Mouse (Mus musculus): ENCODE measurements around the gene Epn3.

The Epn3 gene

DNA sequence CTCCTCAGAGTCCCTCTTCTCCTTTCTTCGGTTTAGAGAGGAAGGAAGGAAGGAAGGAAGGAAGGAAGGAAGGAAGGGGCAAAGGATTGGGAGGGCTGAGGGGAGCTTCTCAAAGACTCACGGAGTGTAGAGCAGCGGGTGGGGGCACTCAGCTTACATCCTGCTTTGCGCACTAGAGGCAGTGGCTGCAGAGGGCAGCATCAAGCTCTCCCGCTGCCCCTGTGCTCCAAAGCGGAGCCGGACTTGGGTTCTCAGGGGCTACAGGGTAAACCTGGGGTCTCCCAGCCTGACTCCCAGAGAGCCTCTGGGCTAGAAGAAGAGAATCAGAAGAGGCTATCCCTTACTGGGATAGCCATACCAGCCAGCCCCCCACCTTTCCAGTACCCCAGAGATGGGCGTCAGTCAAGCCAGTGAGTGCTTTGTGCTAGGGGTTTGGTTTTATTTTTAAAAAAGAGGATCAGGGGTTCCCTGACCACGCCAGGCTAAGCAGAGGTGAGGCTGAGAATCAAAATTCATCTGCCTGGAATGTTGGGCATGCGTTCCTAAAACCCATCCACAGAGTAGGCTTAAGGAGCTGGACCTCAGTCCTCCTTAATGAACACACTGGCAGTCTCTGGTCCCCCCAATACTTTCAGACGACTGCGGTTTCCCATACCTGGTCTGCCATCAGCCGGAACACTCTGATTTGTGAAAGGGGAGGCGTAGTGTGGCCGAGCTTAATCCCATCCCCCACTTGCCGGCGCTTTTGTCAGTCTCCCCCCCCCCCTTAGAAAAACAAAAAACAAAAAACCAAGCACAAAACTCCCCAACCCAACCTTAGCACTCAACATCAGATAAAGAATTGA is 27.8 kb downstream of the Epn3 start:
- DNase-seq (ENCODE audit: low spot score in 2 of 2), result no peak

DNA sequence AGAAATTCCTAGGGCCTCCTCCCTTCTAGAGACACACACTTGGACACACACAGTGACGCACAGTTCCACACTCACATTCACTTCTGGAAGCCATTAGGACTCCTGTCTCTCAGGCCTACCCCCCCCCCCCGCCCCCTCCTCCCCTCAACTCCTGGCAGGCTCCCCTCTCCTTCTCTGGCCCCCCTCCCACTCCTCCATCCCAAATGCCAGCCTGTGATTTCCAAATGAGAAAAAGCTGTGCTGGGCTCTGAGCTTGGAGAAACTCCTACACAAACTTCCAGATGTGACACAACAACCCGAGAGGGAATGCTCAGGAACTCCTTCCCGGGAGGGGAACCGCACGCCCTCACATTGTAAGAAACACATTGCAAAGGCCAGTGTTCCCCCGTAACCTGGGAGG is 29.4 kb downstream of the Epn3 start:
- DNase-seq (ENCODE audit: low spot score in 2 of 2), result no peak

DNA sequence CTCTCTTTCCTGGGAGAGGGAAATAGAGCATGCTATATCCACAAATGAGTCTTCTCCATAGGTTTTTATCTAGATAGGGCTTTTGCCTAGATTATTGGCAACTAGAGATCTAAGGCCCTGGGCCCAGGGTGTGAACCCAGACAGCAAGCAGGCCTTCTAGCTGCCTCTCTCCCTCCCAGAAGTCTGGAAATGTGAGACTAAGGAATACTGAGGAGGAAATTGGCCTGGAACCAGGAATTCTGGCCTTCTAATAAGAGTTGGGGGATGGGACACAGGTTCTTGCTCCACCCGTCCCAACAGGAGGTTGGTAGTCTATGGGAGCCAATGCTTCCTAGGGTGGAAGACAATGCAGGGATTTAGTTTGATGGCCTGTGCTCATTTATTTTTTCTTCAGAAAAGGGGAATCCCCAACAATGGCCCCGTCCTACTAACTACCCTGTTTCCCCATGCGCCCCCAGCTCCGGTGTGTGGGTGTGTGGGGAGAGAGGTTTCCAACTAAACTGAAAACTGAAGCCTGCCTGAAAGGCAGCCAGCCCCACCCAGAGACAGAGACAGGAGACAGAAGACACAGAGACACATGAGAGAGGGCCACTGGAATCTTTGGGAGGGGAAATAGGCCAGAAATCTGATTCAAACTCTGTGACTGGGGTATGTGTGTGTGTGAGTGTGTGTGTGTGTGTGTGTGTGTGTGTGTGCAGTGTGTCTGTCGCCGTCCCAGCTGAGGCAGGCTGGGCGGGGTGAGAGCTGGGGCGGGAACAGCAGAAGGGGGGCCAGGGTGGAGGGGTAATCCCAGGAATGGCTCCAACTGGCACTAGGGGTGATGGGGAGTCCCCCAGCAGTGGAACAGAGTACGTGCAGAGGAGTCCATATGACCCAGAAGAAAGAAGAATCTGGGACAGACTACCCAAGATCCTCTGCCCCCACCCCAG is 30.4 kb downstream of the Epn3 start:
- peak in 1 of 2 experiments; percentile 52 for DNase-seq (ENCODE audit: low spot score in 2 of 2)

DNA sequence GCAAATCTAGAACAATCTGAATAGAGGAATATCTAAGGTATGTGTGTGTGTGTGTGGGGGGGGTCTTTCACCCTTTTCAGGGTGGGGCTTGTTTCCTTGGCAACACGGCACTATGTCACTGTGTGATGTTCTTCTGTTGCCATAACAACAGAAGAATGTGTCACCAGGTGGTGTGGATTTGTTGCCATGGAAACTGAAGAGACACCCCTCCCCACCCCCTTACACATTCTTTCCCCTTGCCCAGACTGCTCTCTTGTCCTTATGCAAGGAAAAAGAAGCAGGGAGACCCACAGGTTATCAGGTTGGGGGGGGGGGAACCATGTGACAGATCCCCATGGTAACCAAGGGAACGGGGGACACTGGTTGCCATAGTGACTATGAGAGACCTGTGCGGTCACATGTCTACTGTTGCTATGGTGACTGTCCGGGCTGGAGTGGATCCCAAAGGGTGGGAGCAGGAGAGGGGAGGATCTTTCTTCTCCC is 31.2 kb downstream of the Epn3 start:
- no peak for DNase-seq (ENCODE audit: low spot score in 2 of 2)

DNA sequence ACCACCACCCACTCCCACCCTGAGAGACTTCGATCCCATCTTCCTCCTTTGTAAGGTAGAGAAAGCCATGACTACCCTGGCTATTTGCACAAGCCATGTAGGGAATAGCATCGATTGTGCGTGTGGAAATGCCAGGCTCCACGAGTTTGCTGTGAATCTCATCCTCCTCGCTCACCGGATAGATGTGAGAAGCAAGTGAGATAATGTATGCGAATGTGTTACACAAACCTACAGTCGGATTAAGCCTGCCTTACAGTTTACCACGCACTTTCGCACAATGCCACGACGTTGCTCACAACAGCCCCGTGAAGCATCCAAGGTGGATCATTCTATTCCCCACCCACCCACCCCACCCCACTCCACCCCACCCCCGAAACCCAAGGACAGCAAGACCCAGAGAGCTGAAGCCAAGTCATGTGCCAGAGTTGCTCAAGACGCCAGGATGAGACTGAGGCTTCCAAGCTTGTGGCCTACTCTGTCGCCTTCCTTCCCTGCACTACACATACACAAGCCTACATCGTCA is 33.4 kb downstream of the Epn3 start:
- DNase-seq (ENCODE audit: low spot score in 2 of 2), result no peak

DNA sequence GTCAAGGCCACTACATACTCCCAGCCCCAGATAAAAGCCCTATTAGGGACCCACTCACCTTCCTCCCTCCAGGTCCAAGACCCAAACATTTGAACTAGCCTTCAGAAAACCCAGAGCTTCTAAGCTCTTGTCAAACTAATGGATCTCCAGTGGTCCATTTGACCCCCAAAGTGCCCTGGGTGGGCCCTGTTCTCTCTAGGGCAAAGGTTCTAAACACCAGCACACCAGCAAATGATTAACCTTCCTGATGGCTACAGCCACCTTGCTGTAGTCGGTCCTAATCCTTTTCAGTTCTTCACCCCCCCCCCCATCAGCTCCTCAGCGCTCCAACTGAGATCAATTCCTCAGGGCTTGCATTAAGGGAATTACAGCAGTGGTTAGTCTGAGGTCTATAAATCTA is 35.6 kb downstream of the Epn3 start:
- no peak for DNase-seq (ENCODE audit: low spot score in 2 of 2)

DNA sequence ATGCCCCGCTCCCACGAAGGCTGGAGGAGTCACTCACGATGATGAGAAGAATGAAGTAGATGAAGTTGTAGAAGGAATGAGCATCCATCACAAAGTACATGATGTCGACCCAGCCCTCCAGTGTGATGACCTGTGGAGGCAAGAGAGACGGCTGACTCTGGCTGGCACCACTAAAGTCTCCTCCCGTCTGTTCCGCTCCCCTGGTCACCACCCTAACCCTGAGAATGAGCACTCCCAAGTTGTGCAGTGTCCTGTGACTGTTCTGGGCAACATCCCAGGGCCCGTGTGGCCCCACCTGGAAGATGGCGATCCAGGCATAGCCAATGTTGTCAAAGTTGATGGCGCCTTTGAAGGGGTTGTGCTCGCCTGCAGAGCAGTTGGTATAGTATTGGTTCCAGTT is 37.9 kb downstream of the Epn3 start:
- no peak for DNase-seq (ENCODE audit: low spot score in 2 of 2)

DNA sequence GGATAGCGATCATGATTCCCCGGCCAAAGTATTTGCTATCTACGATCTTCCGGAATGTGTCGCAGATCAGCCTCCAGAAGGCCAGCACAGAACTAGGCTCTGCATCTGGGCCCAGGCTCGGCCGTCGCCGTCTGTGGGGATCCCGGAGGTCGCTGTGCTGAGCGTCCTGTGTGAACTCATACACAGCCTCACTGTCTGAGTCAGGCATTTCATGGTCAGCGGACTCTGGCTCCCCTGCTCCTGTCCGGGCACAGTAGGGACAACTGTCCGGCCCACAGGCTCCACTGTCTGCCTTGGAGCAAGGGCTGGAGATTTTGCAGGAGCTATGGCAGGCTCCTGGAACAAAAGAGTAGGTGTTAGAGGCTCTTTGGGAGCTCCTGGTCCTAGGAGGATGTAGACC is 42.8 kb downstream of the Epn3 start:
- DNase-seq (ENCODE audit: low spot score in 2 of 2), result no peak

DNA sequence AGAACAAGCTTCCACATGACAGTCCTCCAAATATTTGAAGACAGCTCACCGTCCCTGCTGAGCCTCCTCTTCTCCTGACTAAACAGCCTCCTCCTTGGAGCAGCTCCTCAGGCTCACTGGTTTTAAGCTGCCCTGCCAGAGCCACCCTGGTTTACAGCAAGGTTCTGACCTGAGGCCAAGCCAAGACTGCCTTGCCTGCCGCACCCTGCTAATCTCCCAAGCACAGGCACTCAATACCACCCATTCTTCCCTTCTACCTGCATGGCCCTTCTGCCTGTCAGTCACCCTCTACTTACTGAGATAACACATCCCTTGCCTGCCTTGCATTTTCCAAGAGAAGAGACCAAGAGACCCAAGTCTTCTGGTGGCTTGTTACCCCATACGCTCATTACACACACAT is 43.4 kb downstream of the Epn3 start:
- no peak for DNase-seq (ENCODE audit: low spot score in 2 of 2)

DNA sequence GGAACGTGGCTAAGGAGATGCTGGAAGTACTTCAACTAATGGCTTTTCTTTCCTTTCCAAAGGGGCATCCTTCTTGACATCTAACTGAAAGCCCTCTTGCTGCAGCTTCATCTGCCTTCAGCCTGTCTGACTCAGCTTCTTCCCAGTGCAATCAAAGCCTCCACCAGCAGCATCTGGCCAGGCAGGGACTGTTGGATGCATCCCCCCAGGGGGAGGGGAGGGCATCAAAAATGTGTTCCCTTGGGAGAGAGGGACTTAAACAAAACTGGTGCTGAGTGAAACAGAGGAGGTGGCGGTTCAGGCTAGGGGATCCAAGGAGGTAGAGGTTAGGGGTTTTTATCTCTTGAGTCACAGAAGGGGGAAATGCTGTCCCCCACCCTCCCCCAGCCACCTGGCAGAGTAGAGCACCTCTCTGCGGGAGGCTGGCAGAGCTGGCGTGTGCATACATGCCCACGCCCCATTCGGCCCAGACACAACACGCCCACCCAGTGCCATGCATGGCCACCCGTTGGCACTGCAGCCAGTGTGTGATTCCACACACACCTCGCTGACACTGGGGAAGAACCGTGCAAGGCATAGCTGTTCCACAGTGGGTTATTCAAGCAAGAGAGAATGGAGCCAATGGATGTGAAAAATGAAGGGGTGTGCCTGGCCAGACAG is 44.5 kb downstream of the Epn3 start:
- no peak for DNase-seq (ENCODE audit: low spot score in 2 of 2)

DNA sequence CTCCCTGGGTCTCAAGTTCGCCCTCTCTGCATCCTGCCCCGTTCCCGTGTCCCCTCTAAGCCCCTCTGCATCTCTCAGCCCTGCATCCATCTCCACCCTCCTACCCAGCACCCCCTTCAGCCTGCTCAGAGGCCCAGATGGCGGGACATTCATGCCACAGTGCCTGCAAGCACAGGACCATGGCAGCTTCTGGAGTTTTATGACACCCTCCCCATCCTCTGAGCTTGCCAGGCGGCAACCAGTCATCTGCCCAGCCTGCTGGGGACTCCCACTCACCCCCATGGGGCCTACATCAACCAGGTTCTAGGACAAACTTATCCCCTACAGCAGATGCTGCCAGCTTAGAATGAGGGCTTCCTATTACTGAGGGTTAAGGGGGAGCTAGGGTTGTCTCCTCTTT is 45.0 kb downstream of the Epn3 start:
- DNase-seq (ENCODE audit: low spot score in 2 of 2), result no peak

DNA sequence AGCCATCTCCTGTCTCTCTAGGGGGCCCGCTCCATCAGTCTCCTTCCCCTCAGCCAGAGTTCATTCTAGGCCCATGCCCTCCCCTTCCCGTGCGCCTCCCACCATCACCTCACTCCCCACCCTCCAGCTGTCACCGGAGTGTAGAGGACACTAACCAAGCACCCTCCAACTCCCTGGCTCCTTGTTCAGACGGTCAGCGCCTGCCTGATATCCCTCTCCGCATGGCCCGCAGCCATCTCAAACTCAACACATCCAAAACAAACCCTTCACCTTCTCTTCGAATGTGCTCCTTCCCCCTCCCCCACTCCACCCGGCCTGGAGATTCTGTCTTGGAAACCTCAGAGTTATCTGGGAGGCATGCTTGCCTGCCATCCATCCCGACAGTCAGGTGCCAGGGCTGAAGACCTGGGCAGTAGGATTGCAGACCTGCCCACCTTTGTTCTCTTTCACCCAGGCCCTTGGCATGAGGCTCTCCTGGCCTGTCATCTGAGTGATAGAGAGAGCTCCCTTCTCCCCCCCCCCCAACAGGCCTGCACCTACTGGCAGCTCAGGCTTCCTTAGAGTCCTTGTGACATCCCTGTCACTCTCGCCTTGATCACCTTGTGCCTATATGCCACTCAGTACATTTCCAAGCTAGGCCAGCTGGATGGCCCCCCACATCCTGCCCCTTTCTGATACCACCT is 48.5 kb downstream of the Epn3 start:
- no peak for DNase-seq (ENCODE audit: low spot score in 2 of 2)

DNA sequence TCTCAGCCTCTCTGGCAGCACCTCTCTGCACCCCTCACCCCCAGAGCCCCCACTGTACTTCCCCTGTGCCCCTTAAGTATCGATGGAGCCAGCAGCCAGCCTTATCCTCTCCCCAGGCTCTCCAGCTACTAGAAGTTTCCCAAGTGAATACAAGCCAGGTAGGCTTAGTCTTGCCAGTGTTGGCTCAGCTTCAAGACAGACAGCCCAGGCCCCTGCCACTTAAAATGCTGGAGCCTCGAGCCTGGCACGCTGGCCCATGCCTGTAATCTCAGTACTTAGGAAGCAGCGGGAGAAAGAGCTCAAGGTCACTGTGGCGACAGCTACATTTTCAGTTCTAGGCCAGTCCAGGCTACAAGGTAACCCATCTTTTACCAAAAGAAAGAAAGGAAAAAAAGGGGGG is 49.9 kb downstream of the Epn3 start:
- no peak for DNase-seq (ENCODE audit: low spot score in 2 of 2)

DNA sequence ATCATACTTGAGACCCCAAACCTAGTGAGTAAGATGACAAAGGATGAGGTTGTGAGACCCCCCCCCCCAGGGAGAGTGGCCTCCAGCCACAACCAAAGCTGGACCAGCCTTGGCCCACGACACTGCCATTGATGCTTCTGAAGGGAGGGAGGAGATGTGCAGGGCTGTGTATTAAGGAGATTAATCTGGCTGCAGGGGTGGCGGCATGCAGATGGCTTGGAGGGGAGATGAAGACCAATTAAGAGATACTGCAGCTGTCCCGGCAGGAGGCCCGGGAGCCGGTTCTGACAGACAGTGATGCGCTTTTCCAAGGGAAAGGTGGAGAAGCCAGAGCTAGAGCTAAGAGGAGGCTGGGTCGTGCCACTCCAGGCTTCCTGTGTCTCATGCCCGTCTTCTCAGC is 50.5 kb downstream of the Epn3 start:
- no peak for DNase-seq (ENCODE audit: low spot score in 2 of 2)

DNA sequence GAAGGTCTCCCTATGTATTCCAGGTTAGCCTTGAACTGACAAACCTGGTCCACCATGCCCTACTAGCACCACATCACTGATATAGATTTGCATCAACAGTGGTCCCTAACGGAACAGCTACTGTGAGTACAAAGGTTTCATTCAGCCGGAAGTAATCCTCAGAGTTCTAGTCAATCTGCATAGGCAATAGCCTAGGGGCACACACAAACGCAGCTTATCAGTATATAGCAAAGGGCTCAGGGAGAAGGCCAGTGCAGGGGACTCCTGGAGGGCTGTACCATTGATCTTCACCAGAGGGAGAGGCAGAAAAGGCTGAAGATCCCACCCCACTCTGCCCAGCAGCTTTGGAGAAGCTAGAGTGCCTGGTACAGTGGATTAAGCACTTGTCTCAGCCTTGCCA is 52.8 kb downstream of the Epn3 start:
- no peak for DNase-seq (ENCODE audit: low spot score in 2 of 2)

DNA sequence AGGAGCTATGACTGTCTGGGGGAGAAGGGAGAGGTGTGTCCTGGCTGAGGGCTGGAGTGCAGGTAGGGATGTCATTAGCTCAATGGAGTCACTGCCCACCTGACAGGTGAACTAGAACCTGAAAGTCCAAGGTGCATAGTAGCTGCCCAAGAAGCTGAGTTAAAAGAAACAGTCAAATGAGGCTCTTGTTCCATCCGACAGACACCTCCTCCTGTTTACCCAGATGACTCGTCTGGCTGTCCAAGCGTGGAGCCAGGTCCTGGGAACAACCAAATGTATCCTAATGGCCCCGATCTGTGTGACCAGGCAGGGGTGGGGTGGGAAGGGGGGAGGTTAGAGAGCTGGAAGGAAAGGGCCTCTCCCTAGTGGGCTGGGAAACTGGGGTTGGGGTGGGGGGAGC is 54.5 kb downstream of the Epn3 start:
- DNase-seq (ENCODE audit: low spot score in 2 of 2), result no peak

DNA sequence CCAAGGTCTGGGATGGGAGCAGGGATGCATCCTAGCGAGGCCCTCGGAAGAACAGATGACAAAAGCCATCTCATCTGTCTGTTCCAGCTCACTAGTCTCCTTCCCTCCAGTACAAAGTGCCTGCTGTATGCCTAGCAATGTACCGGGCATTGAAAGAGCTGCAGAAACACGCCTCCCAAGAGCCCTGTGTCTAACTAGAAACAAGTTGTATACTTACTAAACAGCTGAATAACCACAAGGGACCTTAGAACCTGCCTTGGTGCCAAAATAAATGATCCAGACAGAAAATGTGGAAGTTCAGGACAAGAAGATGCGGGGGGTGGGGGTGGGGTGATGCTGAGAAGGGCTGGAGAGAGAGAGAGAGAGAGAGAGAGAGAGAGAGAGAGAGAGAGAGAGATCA is 54.9 kb downstream of the Epn3 start:
- DNase-seq (ENCODE audit: low spot score in 2 of 2), result no peak

DNA sequence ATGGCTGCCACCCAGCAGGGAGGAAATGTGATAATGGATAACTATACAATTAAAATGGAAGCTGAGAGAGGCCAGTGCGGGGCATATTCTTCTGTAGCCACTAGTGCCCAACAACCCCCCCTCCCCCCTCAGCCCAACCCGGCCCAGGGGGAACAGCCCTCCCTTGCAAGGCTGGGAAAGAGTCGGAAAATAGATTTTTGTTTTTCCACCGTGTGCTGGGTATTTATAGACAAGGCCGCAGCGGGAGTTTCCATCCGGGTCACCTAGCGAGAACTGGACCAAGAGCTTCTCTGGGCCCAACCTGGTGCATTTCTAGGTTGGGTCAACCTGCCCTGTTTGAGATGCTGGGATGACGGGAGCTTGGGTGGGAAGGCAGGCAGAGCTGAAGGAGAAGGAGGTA is 58.0 kb downstream of the Epn3 start:
- DNase-seq (ENCODE audit: low spot score in 2 of 2), result no peak

DNA sequence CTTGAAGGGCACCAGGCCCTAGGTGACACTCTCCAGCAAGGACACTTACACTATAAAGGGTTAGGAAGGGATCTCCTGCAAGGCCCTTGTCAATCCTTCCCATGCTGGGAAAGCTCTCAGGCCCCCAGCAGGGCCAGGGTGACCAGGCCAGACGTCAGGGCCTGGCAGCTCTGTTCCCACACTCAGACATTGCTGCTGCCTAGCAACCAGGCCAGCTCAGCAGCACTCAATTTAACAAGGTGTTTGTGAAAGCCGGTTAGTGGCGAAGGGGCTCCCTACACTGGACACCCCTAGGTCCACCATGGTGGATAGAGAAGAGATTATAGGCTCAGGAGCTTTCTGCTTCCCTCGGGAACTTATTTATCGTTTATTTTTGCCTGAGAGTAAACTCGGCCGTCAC is 58.7 kb downstream of the Epn3 start:
- no peak for DNase-seq (ENCODE audit: low spot score in 2 of 2)

DNA sequence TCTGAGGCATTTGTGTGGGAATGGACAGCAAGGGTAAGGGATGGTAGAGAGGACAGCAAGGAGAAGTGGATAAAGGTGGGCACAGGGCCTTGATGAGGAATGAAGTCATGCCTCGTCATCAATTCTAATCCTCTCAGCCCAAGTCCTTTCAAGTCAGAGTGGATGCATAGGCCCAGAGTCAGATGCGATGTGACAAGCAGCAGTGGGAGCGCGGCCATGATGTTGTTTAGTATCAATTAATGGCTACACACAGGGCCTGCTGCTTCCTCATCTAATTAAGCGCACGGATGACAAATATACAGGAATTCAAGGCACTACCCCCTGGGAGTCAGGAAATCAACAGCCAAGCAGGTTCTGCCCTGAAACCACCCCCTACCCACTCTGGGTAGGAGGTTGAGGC is 59.4 kb downstream of the Epn3 start:
- no peak for DNase-seq (ENCODE audit: low spot score in 2 of 2)
